Mouse (Mus musculus): Measurements from ENCODE around the gene Ccdc39.

Gene Ccdc39

DNA sequence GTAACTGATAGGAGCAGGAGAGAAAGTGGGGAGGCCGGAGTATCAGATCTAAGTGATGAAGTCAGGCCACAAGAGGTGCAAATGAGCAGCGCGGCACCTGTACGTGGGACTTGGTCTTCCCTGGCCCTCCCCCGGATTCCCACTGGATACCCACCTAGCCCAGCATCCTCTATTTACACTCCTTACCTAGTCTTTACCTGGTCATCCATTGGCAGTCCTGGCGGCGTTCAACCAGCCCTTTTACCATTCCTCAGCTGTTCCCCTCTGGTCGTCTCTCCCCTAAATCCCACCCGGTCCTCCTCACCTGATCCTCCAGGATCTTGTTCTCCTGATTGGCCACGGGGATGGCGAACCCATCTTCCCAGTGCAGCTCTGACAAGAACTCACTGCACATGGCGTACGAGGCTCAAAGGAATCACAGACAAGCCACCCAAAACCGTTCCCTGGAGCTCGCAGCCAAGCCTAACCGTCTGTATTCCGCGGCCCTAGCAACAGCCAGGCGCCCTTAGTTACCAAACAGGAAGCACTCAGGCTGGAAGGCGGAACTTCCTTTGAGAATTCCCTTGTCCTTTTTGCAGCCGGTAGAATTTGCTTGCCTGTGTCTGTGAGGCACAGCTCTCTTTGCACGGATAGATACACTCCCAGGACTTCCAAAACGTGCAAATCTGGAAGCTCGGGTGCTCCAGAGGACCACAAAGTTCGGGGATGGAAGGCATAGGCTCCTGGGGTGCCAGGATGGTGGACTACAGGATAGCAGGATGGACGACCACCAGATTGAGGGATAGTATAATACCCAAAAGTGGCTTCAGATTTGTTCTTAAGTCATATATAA, at the start of gene Ccdc39:
TSS of gene Ccdc39 (minus strand) at position 510 of the 832 bp plus-strand sequence.
- peak; percentile 9 for DNase-seq (ENCODE audit: low read depth, low spot score)
- no peaks in the 10 kb centered on the region for H3K36me3 ChIP-seq (ENCODE audit: control insufficient read depth, insufficient read depth, low read length, poor library complexity, severe bottlenecking)
- no peaks in the 10 kb centered on the region for H3K27me3 ChIP-seq (ENCODE audit: control insufficient read depth, insufficient read depth, low read length, poor library complexity, severe bottlenecking)

DNA sequence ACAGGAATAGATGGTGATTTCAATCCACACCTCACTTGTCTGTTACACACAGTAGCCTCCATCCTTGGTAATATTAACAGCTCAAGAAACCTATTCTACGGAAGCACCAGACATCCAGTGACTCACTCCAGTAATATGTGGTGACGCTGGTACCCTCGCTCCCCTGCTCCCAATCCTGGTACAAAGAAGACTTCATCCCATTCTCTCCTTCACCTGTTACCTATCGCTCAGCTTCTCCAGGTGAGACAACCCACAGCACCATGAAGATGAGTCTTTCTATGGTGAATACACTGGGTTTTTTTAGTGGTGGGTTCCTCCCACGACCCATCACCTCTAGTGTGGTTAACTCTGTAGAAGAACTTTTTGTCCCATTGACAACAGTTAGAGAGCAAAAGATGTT, 49.3 kb upstream of the Ccdc39 start:
- H3K36me3 ChIP-seq (ENCODE audit: control insufficient read depth, insufficient read depth, low read length, poor library complexity, severe bottlenecking): no peaks in the 10 kb centered on the region
- no peak for DNase-seq (ENCODE audit: low read depth, low spot score)
- no peaks in the 10 kb centered on the region for H3K27me3 ChIP-seq (ENCODE audit: control insufficient read depth, insufficient read depth, low read length, poor library complexity, severe bottlenecking)

DNA sequence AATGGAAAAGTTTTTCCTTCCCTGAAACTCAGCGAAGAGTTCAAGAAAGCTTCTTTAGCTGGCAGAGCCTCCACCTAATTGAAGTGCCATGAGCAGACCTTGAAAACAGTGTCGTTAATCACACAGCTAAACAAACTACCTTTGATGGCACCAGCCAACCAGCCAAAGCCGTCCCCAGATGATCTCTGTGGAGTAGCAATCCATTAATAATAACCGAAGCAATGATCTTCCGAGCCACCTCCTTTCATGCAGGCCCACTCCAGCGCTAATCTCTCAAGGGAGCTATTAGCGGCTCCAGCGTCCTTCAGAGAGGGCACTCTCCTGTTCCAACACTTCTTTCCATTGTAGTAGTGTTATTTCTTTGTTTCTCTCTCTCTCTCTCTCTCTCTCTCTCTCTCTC, 43.3 kb upstream of the Ccdc39 start:
- no peak for DNase-seq (ENCODE audit: low read depth, low spot score)
- Histone ChIP-seq H3K27me3 (ENCODE audit: control insufficient read depth, insufficient read depth, low read length, poor library complexity, severe bottlenecking) (no peaks in the 10 kb centered on the region), H3K36me3 (ENCODE audit: control insufficient read depth, insufficient read depth, low read length, poor library complexity, severe bottlenecking) (no peaks in the 10 kb centered on the region)

DNA sequence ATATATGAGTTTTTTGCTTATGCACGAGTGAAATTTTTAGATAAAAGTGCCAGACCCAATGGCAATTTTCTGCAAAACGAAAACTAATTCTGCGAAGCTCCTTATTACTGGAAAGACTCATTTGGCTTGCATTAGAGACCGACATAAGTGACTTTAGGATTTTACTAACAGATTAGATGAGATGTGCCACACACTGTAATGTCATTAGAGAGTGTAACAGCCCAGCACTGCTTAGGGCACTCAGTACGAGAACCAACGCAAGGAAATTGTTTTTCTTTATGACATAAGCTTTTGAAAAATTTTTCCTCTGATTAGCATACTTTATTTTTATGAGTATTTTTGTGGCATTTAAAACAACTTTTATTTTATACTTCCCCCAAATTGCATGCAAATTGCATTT, 39.0 kb upstream of the Ccdc39 start:
- no peak for DNase-seq (ENCODE audit: low read depth, low spot score)
- Histone ChIP-seq H3K27me3 (ENCODE audit: control insufficient read depth, insufficient read depth, low read length, poor library complexity, severe bottlenecking) (no peaks in the 10 kb centered on the region), H3K36me3 (ENCODE audit: control insufficient read depth, insufficient read depth, low read length, poor library complexity, severe bottlenecking) (no peaks in the 10 kb centered on the region)

DNA sequence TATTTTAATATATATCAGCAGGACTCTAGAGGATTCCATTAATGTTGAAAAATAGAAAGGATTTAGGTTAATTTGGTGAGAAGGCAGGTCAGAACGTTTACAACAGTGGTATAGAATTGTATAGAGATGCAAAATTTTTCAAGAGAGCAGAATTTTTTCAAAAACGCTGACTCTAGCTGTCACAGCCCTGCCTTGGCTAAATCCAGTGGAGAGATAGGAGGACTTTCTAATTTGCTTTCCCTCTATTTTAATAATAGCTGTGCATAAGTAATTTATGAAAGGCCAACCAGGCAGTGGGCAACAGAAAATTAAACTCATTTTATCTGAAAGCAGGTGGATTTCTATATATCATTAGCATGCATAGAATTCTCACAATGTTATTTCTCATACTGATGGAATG, 38.6 kb upstream of the Ccdc39 start:
- Histone ChIP-seq H3K36me3 (ENCODE audit: control insufficient read depth, insufficient read depth, low read length, poor library complexity, severe bottlenecking) (no peaks in the 10 kb centered on the region), H3K27me3 (ENCODE audit: control insufficient read depth, insufficient read depth, low read length, poor library complexity, severe bottlenecking) (no peaks in the 10 kb centered on the region)
- no peak for DNase-seq (ENCODE audit: low read depth, low spot score)

DNA sequence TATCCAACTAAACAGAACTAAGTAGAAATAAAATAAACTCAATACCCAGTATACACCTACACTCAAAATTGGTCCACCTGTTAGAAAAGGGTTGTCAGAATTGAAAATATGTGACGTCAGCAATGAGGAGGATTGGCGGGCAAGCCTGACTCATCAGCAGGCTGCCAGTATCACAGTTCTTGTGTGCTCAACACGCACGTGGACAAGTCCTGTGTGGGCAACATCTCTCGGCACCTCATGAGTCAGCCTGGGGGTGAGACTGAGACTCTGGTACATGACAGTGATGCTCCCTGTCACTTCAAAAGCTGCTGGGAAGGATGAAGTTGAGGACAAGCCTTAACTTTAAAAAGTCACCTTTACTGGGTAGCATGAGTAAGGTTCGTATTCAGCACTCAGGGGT, 34.6 kb upstream of the Ccdc39 start:
- H3K27me3 ChIP-seq (ENCODE audit: control insufficient read depth, insufficient read depth, low read length, poor library complexity, severe bottlenecking): no peaks in the 10 kb centered on the region
- no peaks in the 10 kb centered on the region for H3K36me3 ChIP-seq (ENCODE audit: control insufficient read depth, insufficient read depth, low read length, poor library complexity, severe bottlenecking)

DNA sequence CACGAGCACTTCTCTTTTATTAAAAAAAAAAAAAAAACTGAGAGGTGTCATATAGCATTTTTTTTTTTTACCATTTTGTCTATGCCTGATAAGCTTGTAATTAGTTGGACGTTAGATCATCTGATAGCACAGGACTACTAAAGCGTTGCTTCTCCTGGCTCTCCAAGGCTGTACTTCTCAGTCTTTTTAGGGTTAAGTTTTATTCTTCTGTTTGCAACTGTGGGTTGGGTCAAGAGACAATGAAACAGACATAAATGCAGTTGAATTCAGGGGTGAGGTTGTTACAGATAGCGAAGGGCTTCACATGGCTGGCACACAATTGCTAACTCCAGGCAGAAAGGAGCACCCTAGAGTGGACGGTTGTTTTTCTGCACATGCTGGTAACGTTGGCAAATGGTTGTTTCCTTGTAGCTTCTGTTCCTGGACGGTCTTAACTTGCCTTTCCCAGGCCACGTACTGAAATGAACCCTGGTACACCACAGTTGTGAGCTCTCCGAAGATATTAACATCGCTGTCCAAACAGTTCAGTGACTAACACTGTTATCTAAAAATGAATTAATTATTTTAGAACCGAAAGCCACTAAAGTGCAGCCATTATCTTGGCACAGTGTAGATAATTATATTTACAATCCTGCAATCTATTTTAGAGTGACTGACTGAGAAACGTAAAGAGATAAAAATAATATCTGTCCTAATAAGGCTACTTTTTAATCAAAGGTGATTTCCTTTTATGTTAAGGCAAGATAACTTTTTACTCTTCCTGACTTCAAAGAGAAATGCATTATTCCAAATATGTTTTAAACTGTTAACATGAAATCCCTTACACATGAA, 30.6 kb upstream of the Ccdc39 start:
- Histone ChIP-seq H3K36me3 (ENCODE audit: control insufficient read depth, insufficient read depth, low read length, poor library complexity, severe bottlenecking) (no peaks in the 10 kb centered on the region), H3K27me3 (ENCODE audit: control insufficient read depth, insufficient read depth, low read length, poor library complexity, severe bottlenecking) (no peaks in the 10 kb centered on the region)
- no peak for DNase-seq (ENCODE audit: low read depth, low spot score)

More for the DNA sequence above, 34.6 kb upstream of the Ccdc39 start:
- no peak for DNase-seq (ENCODE audit: low read depth, low spot score)

DNA sequence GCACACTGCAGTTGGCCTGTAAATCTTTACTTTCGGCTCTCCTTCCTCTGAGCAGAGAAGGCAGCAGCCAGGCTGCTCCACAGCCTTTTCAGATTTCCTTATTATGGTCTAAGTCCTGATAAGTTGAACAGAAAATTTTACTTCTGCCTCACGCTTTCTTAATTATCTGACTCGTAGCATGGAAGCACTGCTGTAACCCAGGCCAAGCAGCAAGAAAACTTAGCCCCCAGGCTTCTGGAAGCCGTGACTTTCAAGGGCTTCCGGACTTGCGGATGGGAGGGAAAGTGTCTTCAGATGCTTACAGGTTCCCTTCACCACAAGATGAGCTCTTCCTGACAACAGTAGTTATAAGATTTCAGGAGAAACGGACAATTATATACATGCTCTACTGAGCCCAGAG, 29.7 kb upstream of the Ccdc39 start:
- no peak for DNase-seq (ENCODE audit: low read depth, low spot score)
- no peaks in the 10 kb centered on the region for H3K36me3 ChIP-seq (ENCODE audit: control insufficient read depth, insufficient read depth, low read length, poor library complexity, severe bottlenecking)

DNA sequence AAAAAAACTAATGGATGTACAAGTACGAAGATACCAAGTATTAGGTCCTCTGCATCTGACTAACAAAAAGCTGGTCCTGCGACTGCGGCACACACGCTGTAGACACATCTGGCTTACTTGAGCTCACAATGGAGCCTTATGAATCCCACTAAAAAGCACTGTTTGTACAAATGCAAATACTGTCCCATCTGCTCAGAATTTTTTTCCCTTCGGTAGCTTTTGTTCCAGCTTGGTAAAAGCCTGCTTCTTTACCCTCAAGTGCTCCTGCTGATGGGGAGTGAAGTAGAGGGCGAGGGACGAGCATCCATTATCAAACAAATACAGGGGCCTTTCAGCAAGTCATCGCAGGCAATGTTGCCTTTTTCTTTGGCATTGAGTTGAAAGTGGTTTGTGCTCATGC, 29.3 kb upstream of the Ccdc39 start:
- Histone ChIP-seq H3K27me3 (ENCODE audit: control insufficient read depth, insufficient read depth, low read length, poor library complexity, severe bottlenecking) (no peaks in the 10 kb centered on the region), H3K36me3 (ENCODE audit: control insufficient read depth, insufficient read depth, low read length, poor library complexity, severe bottlenecking) (no peaks in the 10 kb centered on the region)
- DNase-seq (ENCODE audit: low read depth, low spot score): no peak

More for the DNA sequence above, 29.7 kb upstream of the Ccdc39 start:
- no peaks in the 10 kb centered on the region for H3K27me3 ChIP-seq (ENCODE audit: control insufficient read depth, insufficient read depth, low read length, poor library complexity, severe bottlenecking)

DNA sequence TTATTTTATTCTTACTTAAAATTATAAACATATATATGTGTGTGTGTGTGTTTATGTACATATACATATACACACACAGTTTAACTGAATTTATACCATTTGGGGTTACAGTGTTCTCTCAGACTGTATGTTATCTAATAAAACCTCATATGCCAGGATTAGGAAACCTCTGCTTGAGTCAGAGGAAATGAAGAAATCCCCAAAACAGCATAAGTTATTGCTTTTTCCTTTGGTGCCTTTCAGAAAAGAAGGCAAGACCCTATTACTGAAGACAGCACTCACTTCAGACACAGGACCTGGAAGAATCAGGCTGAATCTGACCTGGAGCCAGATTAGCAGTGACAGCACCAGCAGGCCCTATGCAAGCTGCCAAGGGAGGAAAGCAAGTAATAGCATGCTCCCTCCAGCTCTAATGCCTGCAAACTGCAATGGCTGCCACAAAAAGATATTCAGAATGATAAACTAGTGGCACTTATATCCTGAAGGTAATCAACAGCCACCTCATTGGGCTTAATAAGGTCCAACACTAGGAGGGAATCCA, 20.0 kb upstream of the Ccdc39 start:
- no peaks in the 10 kb centered on the region for H3K27me3 ChIP-seq (ENCODE audit: control insufficient read depth, insufficient read depth, low read length, poor library complexity, severe bottlenecking)
- no peak for DNase-seq (ENCODE audit: low read depth, low spot score)
- H3K36me3 ChIP-seq (ENCODE audit: control insufficient read depth, insufficient read depth, low read length, poor library complexity, severe bottlenecking): no peaks in the 10 kb centered on the region

DNA sequence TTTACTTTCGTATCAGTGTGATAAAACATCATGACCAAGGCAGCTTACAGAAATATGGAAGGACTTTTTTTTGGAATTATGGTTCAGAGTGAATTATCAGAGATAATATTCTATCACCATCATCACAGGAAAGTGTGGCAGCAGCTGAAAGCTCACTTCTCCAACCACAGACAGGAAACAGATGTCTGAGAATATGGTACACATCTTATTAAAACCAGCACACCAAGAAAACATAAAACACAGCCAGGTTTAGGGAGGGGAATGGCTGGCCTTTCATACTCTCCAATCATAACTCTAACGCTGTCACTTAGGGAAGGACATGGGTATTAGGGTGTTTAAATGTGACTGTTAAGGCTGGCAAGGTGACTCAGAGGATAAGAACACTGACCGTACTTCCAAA, 14.8 kb upstream of the Ccdc39 start:
- no peak for DNase-seq (ENCODE audit: low read depth, low spot score)
- no peaks in the 10 kb centered on the region for H3K27me3 ChIP-seq (ENCODE audit: control insufficient read depth, insufficient read depth, low read length, poor library complexity, severe bottlenecking)
- no peaks in the 10 kb centered on the region for H3K36me3 ChIP-seq (ENCODE audit: control insufficient read depth, insufficient read depth, low read length, poor library complexity, severe bottlenecking)

DNA sequence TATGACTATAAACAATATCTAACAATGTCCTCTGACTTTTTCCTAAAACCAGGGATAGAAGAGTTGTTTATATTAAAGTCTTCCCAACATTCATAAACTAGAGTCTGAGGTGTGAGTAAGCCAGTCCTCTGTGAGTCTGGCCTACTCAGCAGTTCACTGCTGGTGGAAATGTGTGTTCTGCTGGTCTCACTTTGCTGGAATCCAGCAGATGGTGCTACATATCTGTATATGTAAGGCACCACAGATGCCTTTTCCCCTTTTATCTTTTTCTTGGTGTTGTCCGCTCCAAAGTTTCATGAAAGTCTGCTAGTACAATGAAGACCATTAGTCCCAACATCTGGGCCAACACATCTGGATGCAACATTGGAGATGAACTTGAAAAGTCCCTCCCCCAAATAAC, 9.0 kb upstream of the Ccdc39 start:
- Histone ChIP-seq H3K36me3 (ENCODE audit: control insufficient read depth, insufficient read depth, low read length, poor library complexity, severe bottlenecking) (no peaks in the 10 kb centered on the region), H3K27me3 (ENCODE audit: control insufficient read depth, insufficient read depth, low read length, poor library complexity, severe bottlenecking) (no peaks in the 10 kb centered on the region)
- no peak for DNase-seq (ENCODE audit: low read depth, low spot score)

DNA sequence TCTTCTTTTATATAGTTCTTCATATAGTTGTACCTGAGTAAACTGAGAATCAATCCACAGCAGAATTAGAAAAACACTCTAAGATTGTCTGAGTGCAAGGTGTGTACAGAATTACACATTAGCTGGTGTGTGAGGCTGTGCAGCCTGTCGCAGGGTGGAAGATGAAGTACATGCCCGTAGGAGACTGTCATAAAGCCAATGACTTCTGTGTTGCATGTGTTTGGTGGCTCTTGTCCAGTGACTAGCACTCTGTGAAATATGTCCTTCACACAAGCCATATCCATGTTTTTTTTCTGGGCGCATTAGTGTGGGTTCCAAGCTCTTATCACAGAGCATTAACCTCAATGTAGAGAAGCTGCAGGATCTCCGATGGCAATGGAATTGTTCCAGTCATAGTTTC, 6.7 kb upstream of the Ccdc39 start:
- DNase-seq (ENCODE audit: low read depth, low spot score): no peak
- Histone ChIP-seq H3K27me3 (ENCODE audit: control insufficient read depth, insufficient read depth, low read length, poor library complexity, severe bottlenecking) (no peaks in the 10 kb centered on the region), H3K36me3 (ENCODE audit: control insufficient read depth, insufficient read depth, low read length, poor library complexity, severe bottlenecking) (no peaks in the 10 kb centered on the region)

DNA sequence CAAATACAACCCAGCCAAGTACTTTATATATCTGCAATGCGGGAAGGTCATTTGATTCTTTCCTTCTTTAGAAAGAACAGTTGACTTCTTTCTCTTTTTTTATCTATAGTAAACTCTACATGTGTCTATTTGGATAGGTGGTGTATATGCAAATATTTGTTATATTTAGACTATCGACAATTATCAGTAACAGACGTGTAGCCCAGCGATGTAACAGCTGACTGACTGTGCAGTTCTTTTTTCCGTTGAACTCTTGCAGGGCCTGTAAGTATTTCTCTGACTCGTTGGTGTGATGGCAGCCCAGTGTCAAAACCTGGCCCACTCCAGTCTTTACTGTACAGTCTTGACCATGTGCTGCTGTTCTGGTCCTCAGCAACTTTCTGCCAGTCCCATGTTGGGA, 2.5 kb upstream of the Ccdc39 start:
- H3K27me3 ChIP-seq (ENCODE audit: control insufficient read depth, insufficient read depth, low read length, poor library complexity, severe bottlenecking): no peaks in the 10 kb centered on the region
- no peak for DNase-seq (ENCODE audit: low read depth, low spot score)
- H3K36me3 ChIP-seq (ENCODE audit: control insufficient read depth, insufficient read depth, low read length, poor library complexity, severe bottlenecking): no peaks in the 10 kb centered on the region

DNA sequence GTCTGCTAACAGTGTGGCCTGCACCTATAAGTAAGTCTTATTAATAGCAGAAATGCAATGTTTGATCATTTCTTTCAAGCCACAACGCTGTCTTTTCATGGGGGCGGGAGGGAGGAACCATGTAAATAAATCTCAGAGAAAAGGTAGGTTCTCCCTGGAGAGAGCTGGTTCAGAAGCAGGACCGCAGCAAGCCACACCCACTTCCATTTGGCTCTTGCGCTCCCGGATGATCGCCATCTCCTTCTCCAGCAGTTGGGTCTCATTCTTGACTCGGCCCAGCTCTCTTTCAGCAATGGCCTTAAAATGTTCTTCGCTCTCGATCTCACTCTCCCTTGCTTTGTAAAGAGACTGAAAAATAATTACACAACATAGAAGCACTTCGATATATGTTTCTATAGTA, 5.2 kb downstream of the Ccdc39 start:
- no peak for DNase-seq (ENCODE audit: low read depth, low spot score)

More for the DNA sequence above, 5.2 kb downstream of the Ccdc39 start:
- Histone ChIP-seq H3K36me3 (ENCODE audit: control insufficient read depth, insufficient read depth, low read length, poor library complexity, severe bottlenecking) (no peaks in the 10 kb centered on the region), H3K27me3 (ENCODE audit: control insufficient read depth, insufficient read depth, low read length, poor library complexity, severe bottlenecking) (no peaks in the 10 kb centered on the region)

Data from splenic B cell, adult 2 months (primary cell).